Mouse (Mus musculus) neural tube, embryonic 15.5 days (tissue): ENCODE results near the gene Plin3. TPM values are rescaled to one million over a fixed set of nuclear protein-coding genes. Genes with fewer than 3 reads are reported as not detected.

ENCODE experiments used
- ATAC-seq: fragments of 200-750 bp; cut with Nextera tagmentation; 2 replicates; pipeline ENCODE4 v1.8.0; 2017; ENCODE audit warnings: mild to moderate bottlenecking, moderate TSS enrichment, moderate library complexity; ENCODE audit not compliant: low FRiP score
- H3K27ac ChIP-seq: fragments of 300-500 bp; sonication (generic); replicated peaks from 2 replicates; pipeline ENCODE4 v1.5.1; 2015; ENCODE audit warnings: mild to moderate bottlenecking, inconsistent platforms
- H3K27me3 ChIP-seq: fragments of 300-500 bp; sonication (generic); replicated peaks from 2 replicates; pipeline ENCODE4 v1.6.1; 2015; ENCODE audit warnings: inconsistent platforms
- H3K36me3 ChIP-seq: fragments of 300-500 bp; sonication (generic); 2 replicates; pipeline ENCODE4 v1.6.1; 2015; ENCODE audit warnings: inconsistent platforms
- H3K4me1 ChIP-seq: fragments of 300-500 bp; sonication (generic); 2 replicates; pipeline ENCODE4 v1.6.1; 2015; ENCODE audit warnings: inconsistent platforms
- H3K4me2 ChIP-seq: fragments of 300-500 bp; sonication (generic); 2 replicates; pipeline ENCODE4 v1.6.1; 2015; ENCODE audit warnings: inconsistent platforms, mild to moderate bottlenecking, moderate library complexity
- H3K4me3 ChIP-seq: fragments of 300-500 bp; sonication (generic); replicated peaks from 2 replicates; pipeline ENCODE4 v1.5.1; 2015; ENCODE audit warnings: mild to moderate bottlenecking, inconsistent platforms
- H3K9ac ChIP-seq: fragments of 300-500 bp; sonication (generic); replicated peaks from 2 replicates; pipeline ENCODE4 v1.6.1; 2015; ENCODE audit warnings: mild to moderate bottlenecking, inconsistent platforms
- H3K9me3 ChIP-seq: fragments of 300-500 bp; sonication (generic); replicated peaks from 2 replicates; pipeline ENCODE4 v1.6.1; 2016; ENCODE audit warnings: inconsistent platforms
- WGBS: fragments of 180-500 bp; shearing (Covaris S2); methylation state at CpG from one replicate; pipeline ENCODE4 v1.1.7; 2015; ENCODE audit warnings: mixed read lengths; 5-methylcytosine and 5-hydroxymethylcytosine counted together
- polyA plus RNA-seq: library from polyadenylated mRNA; unstranded; fragments of >200 nt; fragmentation: Nextera tagmentation; extraction: Ambion mirVana; gene quantifications from 2 replicates; pipeline ENCODE4 v1.2.1, GENCODE M21; 2015

The Plin3 gene
- 13.2 and 28.7 TPM in 2 replicates for polyA plus RNA-seq

GRCm38 (mm10) chr17:56292531-56293222 is at the start of gene Plin3:
Plin3 (minus strand) TSS chr17:56292873.
- H3K36me3 ChIP-seq, result no peaks in the 10 kb centered on the region
- H3K27me3 ChIP-seq, result no peaks in the 10 kb centered on the region
- H3K27ac ChIP-seq, result no peak within 1 kb of the TSS
- ATAC-seq, result no peak
- no peaks in the 10 kb centered on the region for H3K9me3 ChIP-seq
- no peak within 1 kb of the TSS for H3K4me2 ChIP-seq
- H3K9ac ChIP-seq, result no peak within 1 kb of the TSS
- 85% methylated on average over 4 of the region's 4 CpGs for WGBS
- H3K4me1 ChIP-seq, result peaks cover 33% of the 10 kb centered on the region
- no peak within 1 kb of the TSS for H3K4me3 ChIP-seq

- Histone ChIP-seq H3K9ac (no peak overlapping the region), H3K4me2 (no peak overlapping the region), H3K4me1 (peaks cover 32% of the 10 kb centered on the region), H3K9me3 (no peaks in the 10 kb centered on the region), H3K27me3 (no peaks in the 10 kb centered on the region), H3K4me3 (no peak overlapping the region), H3K27ac (no peak overlapping the region), H3K36me3 (peaks cover 3% of the 10 kb centered on the region; the same call in 1 of the 2 replicates)
- ATAC-seq, result no peak
Observed at GRCm38 (mm10) chr17:56340717-56341116, 48.0 kb upstream of the Plin3 start.

- Histone ChIP-seq H3K9ac (no peak overlapping the region), H3K27me3 (no peaks in the 10 kb centered on the region), H3K9me3 (no peaks in the 10 kb centered on the region), H3K4me1 (peaks cover 34% of the 10 kb centered on the region), H3K4me2 (no peak overlapping the region), H3K36me3 (no peaks in the 10 kb centered on the region), H3K27ac (no peak overlapping the region), H3K4me3 (no peak overlapping the region)
- no peak for ATAC-seq
- WGBS, result 69% methylated on average over 4 of the region's 4 CpGs
Observed at GRCm38 (mm10) chr17:56338909-56339308, 46.2 kb upstream of the Plin3 start.

GRCm38 (mm10) chr17:56337791-56338190 is 45.1 kb upstream of the Plin3 start:
- Histone ChIP-seq H3K36me3 (no peaks in the 10 kb centered on the region), H3K9me3 (no peaks in the 10 kb centered on the region), H3K9ac (no peak overlapping the region), H3K27me3 (no peaks in the 10 kb centered on the region), H3K4me2 (no peak overlapping the region), H3K27ac (no peak overlapping the region), H3K4me3 (no peak overlapping the region), H3K4me1 (peaks cover 41% of the 10 kb centered on the region)
- WGBS, result 90% methylated on average over 6 of the region's 6 CpGs
- ATAC-seq, result no peak

GRCm38 (mm10) chr17:56337190-56337589 is 44.5 kb upstream of the Plin3 start:
- no peak for ATAC-seq
- 52% methylated on average over 4 of the region's 4 CpGs for WGBS
- H3K4me3 ChIP-seq, result no peak overlapping the region
- H3K27me3 ChIP-seq, result no peaks in the 10 kb centered on the region
- H3K4me2 ChIP-seq, result no peak overlapping the region
- H3K36me3 ChIP-seq, result no peaks in the 10 kb centered on the region
- H3K27ac ChIP-seq, result no peak overlapping the region
- H3K9me3 ChIP-seq, result no peaks in the 10 kb centered on the region
- H3K9ac ChIP-seq, result no peak overlapping the region
- peaks cover 47% of the 10 kb centered on the region for H3K4me1 ChIP-seq

GRCm38 (mm10) chr17:56332987-56333386 is 40.3 kb upstream of the Plin3 start:
- Histone ChIP-seq H3K27me3 (no peaks in the 10 kb centered on the region), H3K4me2 (no peak overlapping the region), H3K4me1 (peaks cover 80% of the 10 kb centered on the region), H3K36me3 (no peaks in the 10 kb centered on the region), H3K27ac (no peak overlapping the region; the same call in 1 of the 2 replicates), H3K4me3 (no peak overlapping the region), H3K9me3 (no peaks in the 10 kb centered on the region), H3K9ac (no peak overlapping the region)
- WGBS, result 43% methylated on average over 8 of the region's 8 CpGs
- ATAC-seq, result 0 out of 2 replicates have a peak, but pooled peaks have one; percentile 8

GRCm38 (mm10) chr17:56331256-56331655 is 38.6 kb upstream of the Plin3 start:
- Histone ChIP-seq H3K36me3 (no peaks in the 10 kb centered on the region), H3K9me3 (no peaks in the 10 kb centered on the region), H3K4me1 (peaks cover 82% of the 10 kb centered on the region), H3K27me3 (no peaks in the 10 kb centered on the region), H3K4me3 (no peak overlapping the region), H3K9ac (no peak overlapping the region), H3K27ac (0 out of 2 replicates have a peak overlapping the region, but pooled peaks have one; percentile 3), H3K4me2 (no peak overlapping the region)
- no peak for ATAC-seq

GRCm38 (mm10) chr17:56330345-56330744 is 37.7 kb upstream of the Plin3 start:
- Histone ChIP-seq H3K9me3 (no peaks in the 10 kb centered on the region), H3K27ac (no peak overlapping the region), H3K9ac (no peak overlapping the region), H3K27me3 (no peaks in the 10 kb centered on the region), H3K4me3 (no peak overlapping the region), H3K4me1 (peaks cover 73% of the 10 kb centered on the region), H3K36me3 (no peaks in the 10 kb centered on the region), H3K4me2 (no peak overlapping the region)
- ATAC-seq, result no peak
- WGBS, result 72% methylated on average over 3 of the region's 3 CpGs

- Histone ChIP-seq H3K9me3 (no peaks in the 10 kb centered on the region), H3K27ac (no peak overlapping the region), H3K27me3 (no peaks in the 10 kb centered on the region), H3K9ac (no peak overlapping the region), H3K4me2 (no peak overlapping the region), H3K4me1 (peaks cover 73% of the 10 kb centered on the region), H3K4me3 (no peak overlapping the region), H3K36me3 (no peaks in the 10 kb centered on the region)
- no peak for ATAC-seq
Observed at GRCm38 (mm10) chr17:56329267-56329666, 36.6 kb upstream of the Plin3 start.

- peaks cover 50% of the 10 kb centered on the region for H3K4me1 ChIP-seq
- H3K9ac ChIP-seq, result peak overlapping the region; percentile 94
- H3K36me3 ChIP-seq, result no peaks in the 10 kb centered on the region
- peak overlapping the region; percentile 94 for H3K4me3 ChIP-seq
- no peaks in the 10 kb centered on the region for H3K27me3 ChIP-seq
- no peaks in the 10 kb centered on the region for H3K9me3 ChIP-seq
- H3K4me2 ChIP-seq, result peak overlapping the region; percentile 83
- H3K27ac ChIP-seq, result peak overlapping the region; percentile 96
- ATAC-seq, result peak; percentile 51
- 2% methylated on average over 50 of the region's 67 CpGs for WGBS
Observed at GRCm38 (mm10) chr17:56326153-56327147, 33.8 kb upstream of the Plin3 start.

- H3K4me1 ChIP-seq, result peaks cover 41% of the 10 kb centered on the region
- under 1% methylated on average over 54 of the region's 57 CpGs for WGBS
- peak within 1 kb of the TSS; percentile 83 for H3K4me2 ChIP-seq
- H3K27ac ChIP-seq, result peak within 1 kb of the TSS; percentile 96
- peak; percentile 99 for ATAC-seq
- no peaks in the 10 kb centered on the region for H3K27me3 ChIP-seq
- H3K9me3 ChIP-seq, result no peaks in the 10 kb centered on the region
- peak within 1 kb of the TSS; percentile 94 for H3K4me3 ChIP-seq
- H3K36me3 ChIP-seq, result no peaks in the 10 kb centered on the region
- peak within 1 kb of the TSS; percentile 94 for H3K9ac ChIP-seq
Observed at GRCm38 (mm10) chr17:56325450-56326152, 32.9 kb upstream of the Plin3 start, which contains the start of gene Kdm4b. Kdm4b (plus strand) TSS chr17:56326062.
